Mouse (Mus musculus) kidney, adult 2 months (tissue): ENCODE results near the gene Gys1.

Experiments
- CTCF ChIP-seq: fragments of 200-500 bp; conservative IDR thresholded peaks from 2 replicates; pipeline ENCODE4 v1.5.1; 2011; ENCODE audit warnings: low read depth, mild to moderate bottlenecking, control low read depth, low read length, moderate library complexity, mixed read lengths; ENCODE audit not compliant: insufficient read depth, insufficient read length
- POLR2A ChIP-seq: fragments of 200-500 bp; IDR thresholded peaks from one replicate; pipeline ENCODE4 v1.6.1; 2011; ENCODE audit warnings: low read depth, low read length, control low read depth

- TF ChIP-seq POLR2A (no peak), CTCF (no peak)
Measured at GRCm38 (mm10) chr7:45482166-45482565, 47.5 kb downstream of the Gys1 start.
